Mouse (Mus musculus) hindbrain, postnatal 0 days (tissue): ENCODE results near the gene Dnajb13. TPM values are rescaled to one million over a fixed set of nuclear protein-coding genes. Genes with fewer than 3 reads are reported as not detected.
A peak's percentile ranks its signal among the peaks of the same experiment; 100 is the strongest.

Source experiments
- ATAC-seq: fragments of 200-750 bp; cut with Nextera tagmentation; 2 replicates; pipeline ENCODE4 v1.8.0; 2017; ENCODE audit warnings: mild to moderate bottlenecking, moderate TSS enrichment, moderate library complexity
- DNase-seq: peaks from one replicate; pipeline ENCODE4 v3.0.0-alpha.2; 2015; ENCODE audit warnings: low spot score
- H3K27ac ChIP-seq: fragments of 300-500 bp; sonication (generic); 2 replicates; pipeline ENCODE4 v1.5.1; 2014; ENCODE audit warnings: mild to moderate bottlenecking
- H3K27me3 ChIP-seq: fragments of 300-500 bp; sonication (generic); 2 replicates; pipeline ENCODE4 v1.6.1; 2014; ENCODE audit warnings: low read length, mixed read lengths; ENCODE audit not compliant: insufficient read depth
- H3K36me3 ChIP-seq: fragments of 300-500 bp; sonication (generic); 2 replicates; pipeline ENCODE4 v1.6.1; 2014; ENCODE audit warnings: low read length, mixed read lengths; ENCODE audit not compliant: insufficient read depth
- H3K4me1 ChIP-seq: fragments of 300-500 bp; sonication (generic); 2 replicates; pipeline ENCODE4 v1.6.1; 2014; ENCODE audit warnings: antibody characterized with exemption, low read length, mixed read lengths; ENCODE audit not compliant: insufficient read depth
- H3K4me2 ChIP-seq: fragments of 300-500 bp; sonication (generic); 2 replicates; pipeline ENCODE4 v1.6.1; 2014; ENCODE audit warnings: low read depth, mild to moderate bottlenecking, low read length, moderate library complexity, mixed read lengths
- H3K4me3 ChIP-seq: fragments of 300-500 bp; sonication (generic); 2 replicates; pipeline ENCODE4 v1.5.1; 2014; ENCODE audit warnings: low read length
- H3K9ac ChIP-seq: fragments of 300-500 bp; sonication (generic); replicated peaks from 2 replicates; pipeline ENCODE4 v1.6.1; 2014; ENCODE audit warnings: mild to moderate bottlenecking, low read length, moderate library complexity, mixed read lengths
- H3K9me3 ChIP-seq: fragments of 300-500 bp; sonication (generic); 2 replicates; pipeline ENCODE4 v1.6.1; 2016; ENCODE audit warnings: low read length, mixed read lengths
- CTCF ChIP-seq: IDR thresholded peaks from 2 replicates; pipeline ENCODE4 v1.5.1; 2016; ENCODE audit warnings: antibody characterized with exemption, control low read depth, low read depth
- WGBS: fragments of 180-500 bp; shearing (Covaris S2); extraction: QIAGEN DNeasy Blood & Tissue Kit; methylation state at CpG from one replicate; pipeline ENCODE4 v1.1.7; 2014; 5-methylcytosine and 5-hydroxymethylcytosine counted together
- polyA plus RNA-seq: library from polyadenylated mRNA; unstranded; fragments of >200 nt; fragmentation: Nextera tagmentation; extraction: Ambion mirVana; gene quantifications from 2 replicates; pipeline ENCODE4 v1.2.1, GENCODE M21; 2015
- total RNA-seq: library from RNA; depleted of rRNA; stranded (reverse); fragments of >200 nt; gene quantifications from 2 replicates; pipeline ENCODE4 v1.2.3, GENCODE M21; 2014

Dnajb13 gene
- total and polyA plus RNA-seq, 2 experiments from 2014 or later = 3.9 to 6.4 TPM

GRCm38 (mm10) chr7:100536804-100537518, 22.2 kb upstream of the Dnajb13 start, which contains the start of gene Coa4:
TSS of gene Coa4 (plus strand) at chr7:100537071.
- WGBS = 1% methylated on average over 33 of the region's 33 CpGs

GRCm38 (mm10) chr7:100535831-100536230, 21.1 kb upstream of the Dnajb13 start:
- no peak overlapping the region for H3K27ac ChIP-seq
- no peaks in the 10 kb centered on the region for H3K27me3 ChIP-seq
- H3K4me1 ChIP-seq = peaks cover 11% of the 10 kb centered on the region
- peaks cover 10% of the 10 kb centered on the region; the same call in 1 of the 2 replicates for H3K36me3 ChIP-seq
- 76% methylated on average over 2 of the region's 2 CpGs for WGBS
- H3K9ac ChIP-seq = no peak overlapping the region
- no peak for ATAC-seq
- no peak for DNase-seq
- H3K4me3 ChIP-seq = no peak overlapping the region
- no peak overlapping the region for H3K4me2 ChIP-seq
- TF ChIP-seq CTCF = no peak
- H3K9me3 ChIP-seq = no peaks in the 10 kb centered on the region

More at GRCm38 (mm10) chr7:100536804-100537518, 22.2 kb upstream of the Dnajb13 start, which contains the start of gene Coa4:
- no peaks in the 10 kb centered on the region for H3K27me3 ChIP-seq
- H3K4me2 ChIP-seq = peak within 1 kb of the TSS; percentile 70
- DNase-seq = peak; percentile 98
- H3K9ac ChIP-seq = peak within 1 kb of the TSS; percentile 60
- peak; percentile 100 for ATAC-seq
- TF ChIP-seq CTCF = peak; percentile 38
- H3K27ac ChIP-seq = peak within 1 kb of the TSS; percentile 83
- H3K4me3 ChIP-seq = peak within 1 kb of the TSS; percentile 62
- peaks cover 11% of the 10 kb centered on the region for H3K4me1 ChIP-seq
- peaks cover 10% of the 10 kb centered on the region; the same call in 1 of the 2 replicates for H3K36me3 ChIP-seq
- no peaks in the 10 kb centered on the region for H3K9me3 ChIP-seq

- no peak overlapping the region for H3K9ac ChIP-seq
- no peaks in the 10 kb centered on the region for H3K9me3 ChIP-seq
- H3K27me3 ChIP-seq = no peaks in the 10 kb centered on the region
- peaks cover 11% of the 10 kb centered on the region for H3K4me1 ChIP-seq
- DNase-seq = no peak
- no peak overlapping the region for H3K4me2 ChIP-seq
- TF ChIP-seq CTCF = no peak
- peaks cover 3% of the 10 kb centered on the region; the same call in 1 of the 2 replicates for H3K36me3 ChIP-seq
- 77% methylated on average over 3 of the region's 3 CpGs for WGBS
- H3K4me3 ChIP-seq = no peak overlapping the region
- no peak overlapping the region for H3K27ac ChIP-seq
- ATAC-seq = no peak
Observed at GRCm38 (mm10) chr7:100534216-100534615, 19.5 kb upstream of the Dnajb13 start.

GRCm38 (mm10) chr7:100533503-100533902, 18.7 kb upstream of the Dnajb13 start:
- H3K9me3 ChIP-seq = no peaks in the 10 kb centered on the region
- no peaks in the 10 kb centered on the region for H3K27me3 ChIP-seq
- WGBS = 80% methylated on average over 2 of the region's 2 CpGs
- no peak overlapping the region for H3K9ac ChIP-seq
- H3K27ac ChIP-seq = no peak overlapping the region
- peaks cover 11% of the 10 kb centered on the region for H3K4me1 ChIP-seq
- no peak for ATAC-seq
- no peak for DNase-seq
- H3K4me2 ChIP-seq = no peak overlapping the region
- no peak overlapping the region for H3K4me3 ChIP-seq
- no peak for TF ChIP-seq CTCF
- no peaks in the 10 kb centered on the region for H3K36me3 ChIP-seq

GRCm38 (mm10) chr7:100530766-100531165, 16.0 kb upstream of the Dnajb13 start:
- DNase-seq (no peak), ATAC-seq (no peak)
- Histone ChIP-seq H3K27me3 (no peaks in the 10 kb centered on the region), H3K9me3 (no peaks in the 10 kb centered on the region), H3K36me3 (no peaks in the 10 kb centered on the region), H3K27ac (no peak overlapping the region), H3K4me2 (no peak overlapping the region), H3K4me1 (no peaks in the 10 kb centered on the region), H3K4me3 (no peak overlapping the region), H3K9ac (no peak overlapping the region)
- 91% methylated on average over 5 of the region's 5 CpGs for WGBS
- no peak for TF ChIP-seq CTCF

GRCm38 (mm10) chr7:100524669-100525068, 9.9 kb upstream of the Dnajb13 start:
- Histone ChIP-seq H3K9ac (no peak overlapping the region), H3K36me3 (no peaks in the 10 kb centered on the region), H3K27ac (no peak overlapping the region), H3K4me1 (no peaks in the 10 kb centered on the region), H3K4me2 (no peak overlapping the region), H3K27me3 (no peaks in the 10 kb centered on the region), H3K9me3 (no peaks in the 10 kb centered on the region), H3K4me3 (no peak overlapping the region)
- TF ChIP-seq CTCF = no peak
- no peak for ATAC-seq
- no peak for DNase-seq
- 79% methylated on average over 8 of the region's 8 CpGs for WGBS

GRCm38 (mm10) chr7:100522222-100522621, 7.5 kb upstream of the Dnajb13 start:
- no peak for TF ChIP-seq CTCF
- no peak for ATAC-seq
- Histone ChIP-seq H3K27me3 (no peaks in the 10 kb centered on the region), H3K4me3 (no peak overlapping the region), H3K4me1 (no peaks in the 10 kb centered on the region), H3K36me3 (no peaks in the 10 kb centered on the region), H3K4me2 (no peak overlapping the region), H3K9me3 (no peaks in the 10 kb centered on the region), H3K27ac (no peak overlapping the region), H3K9ac (no peak overlapping the region)
- 73% methylated on average over 3 of the region's 3 CpGs for WGBS
- no peak for DNase-seq
